9 mouse cellular contexts compared by ENCODE assay signal in genomic region chr1:135585573-135585972, GRCm38 (mm10). TPM values are rescaled to one million over a fixed set of nuclear protein-coding genes. Genes with fewer than 3 reads are reported as not detected.
A peak's percentile ranks its signal among the peaks of the same experiment; 100 is the strongest.
DNase-seq lines count a peak whose midpoint lies in the region; ATAC-seq and TF ChIP-seq lines count a peak whose summit lies in the region.
"Had no signal": no experiment of that assay in that cellular context is flagged by ENCODE, and none has a peak within 500 bp of the region (broad histone marks: within the 10 kb centered on the region; RNA-seq: fewer than 3 reads in every experiment).

No protein-coding gene starts in this region.

- peak overlapping the region; percentile 97 for H3K4me2 ChIP-seq in kidney, postnatal 0 days (ENCODE audit: low read length)
- H3K4me2 ChIP-seq in liver, embryonic 13.5 days = peak overlapping the region; percentile 68
- H3K4me2 ChIP-seq in neural tube, embryonic 15.5 days = peak overlapping the region; percentile 90

- no peak overlapping the region for H3K27ac ChIP-seq in kidney, adult 2 months (ENCODE audit: insufficient read depth, low read depth, low read length)
- no peak overlapping the region for H3K27ac ChIP-seq in kidney, postnatal 0 days
- H3K27ac ChIP-seq in liver, embryonic 13.5 days = no peak overlapping the region
- peak overlapping the region; percentile 96 for H3K27ac ChIP-seq in neural tube, embryonic 15.5 days (replicated peaks)

- 0 out of 2 replicates have a peak, but pooled peaks cover 2% of the 10 kb centered on the region for H3K4me1 ChIP-seq in kidney, adult 2 months (ENCODE audit: control insufficient read depth, insufficient read depth, low read length)
- H3K4me1 ChIP-seq in kidney, postnatal 0 days (replicated peaks; ENCODE audit: insufficient read depth, low read length) = peaks cover 27% of the 10 kb centered on the region; the same call in 1 of the 2 replicates
- H3K4me1 ChIP-seq in liver, embryonic 13.5 days (replicated peaks) = peaks cover 18% of the 10 kb centered on the region; the same call in 1 of the 2 replicates
- peaks cover 61% of the 10 kb centered on the region for H3K4me1 ChIP-seq in neural tube, embryonic 15.5 days

- H3K4me3 ChIP-seq in kidney, adult 2 months (ENCODE audit: insufficient read depth, low read depth, low read length) = peak overlapping the region; percentile 40; the same call in 1 of the 2 replicates
- peak overlapping the region; percentile 52 for H3K4me3 ChIP-seq in kidney, postnatal 0 days (replicated peaks; ENCODE audit: low read depth, low read length)
- peak overlapping the region; percentile 48 for H3K4me3 ChIP-seq in liver, embryonic 13.5 days (replicated peaks)
- H3K4me3 ChIP-seq in neural tube, embryonic 15.5 days (replicated peaks) = peak overlapping the region; percentile 86

- H3K9ac ChIP-seq in kidney, postnatal 0 days (ENCODE audit: low read depth, low read length) = peak overlapping the region; percentile 50; the same call in 1 of the 2 replicates
- no peak overlapping the region for H3K9ac ChIP-seq in liver, embryonic 13.5 days
- peak overlapping the region; percentile 85 for H3K9ac ChIP-seq in neural tube, embryonic 15.5 days (replicated peaks)

- ATAC-seq in kidney, postnatal 0 days (replicated peaks; ENCODE audit: low FRiP score, low read depth) = 0 out of 2 replicates have a peak, but pooled peaks have one; percentile 22
- no peak for ATAC-seq in liver, embryonic 13.5 days (ENCODE audit: low read depth)
- ATAC-seq in neural tube, embryonic 15.5 days (ENCODE audit: low FRiP score) = peak; percentile 72
- ATAC-seq: Patski had no signal

- no peak for TF ChIP-seq POLR2A in kidney, adult 2 months (IDR thresholded peaks at IDR 0.05; ENCODE audit: low read depth, low read length)

- H3K27me3 ChIP-seq in kidney, adult 2 months (replicated peaks; ENCODE audit: control insufficient read depth, insufficient read depth, low read length) = no peaks in the 10 kb centered on the region
- no peaks in the 10 kb centered on the region for H3K27me3 ChIP-seq in kidney, postnatal 0 days (ENCODE audit: insufficient read depth, low read length)
- H3K27me3 ChIP-seq in liver, embryonic 13.5 days = peaks cover 43% of the 10 kb centered on the region
- no peaks in the 10 kb centered on the region for H3K27me3 ChIP-seq in neural tube, embryonic 15.5 days (replicated peaks)
- H3K27me3 ChIP-seq: Patski had no signal

- 2% methylated on average over 18 of the region's 19 CpGs for WGBS in kidney, adult 2 months
- WGBS in kidney, postnatal 0 days = 0% methylated on average over 18 of the region's 19 CpGs
- 1% methylated on average over 19 of the region's 19 CpGs for WGBS in liver, embryonic 13.5 days (ENCODE audit: insufficient replicate concordance)
- under 1% methylated on average over 19 of the region's 19 CpGs for WGBS in neural tube, embryonic 15.5 days

- H3K36me3 ChIP-seq in kidney, adult 2 months (ENCODE audit: control insufficient read depth, insufficient read depth, low read length) = no peaks in the 10 kb centered on the region
- no peaks in the 10 kb centered on the region for H3K36me3 ChIP-seq in kidney, postnatal 0 days (ENCODE audit: insufficient read depth, low read length)
- H3K36me3 ChIP-seq in liver, embryonic 13.5 days = no peaks in the 10 kb centered on the region
- H3K36me3 ChIP-seq in neural tube, embryonic 15.5 days = no peaks in the 10 kb centered on the region

- H3K9me3 ChIP-seq in kidney, postnatal 0 days (replicated peaks; ENCODE audit: low read length) = no peaks in the 10 kb centered on the region
- no peaks in the 10 kb centered on the region for H3K9me3 ChIP-seq in liver, embryonic 13.5 days (replicated peaks)
- no peaks in the 10 kb centered on the region for H3K9me3 ChIP-seq in neural tube, embryonic 15.5 days (replicated peaks)

- no peak for TF ChIP-seq CTCF in kidney, adult 2 months (conservative IDR thresholded peaks at IDR 0.05; ENCODE audit: insufficient read depth, insufficient read length, low read depth, low read length)
- peak; percentile 50 for TF ChIP-seq CTCF in kidney, postnatal 0 days (IDR thresholded peaks at IDR 0.05; ENCODE audit: low read depth)

- DNase-seq in kidney, adult 2 months = peak; percentile 21
- DNase-seq in kidney, adult 11 months = no peak
- peak; percentile 81 for DNase-seq in embryo, embryonic 10.5 days (ENCODE audit: low spot score)
- DNase-seq in heart, adult 9 months (ENCODE audit: low spot score in 2 of 2) = peak; percentile 43 to 50
- peak; percentile 72 for DNase-seq in kidney, postnatal 0 days (ENCODE audit: low spot score)
- no peak for DNase-seq in liver, embryonic 13.5 days
- no peak for DNase-seq in c-Kit-positive CD71-positive TER-119-positive erythroid progenitor cells, embryonic 14.5 days (ENCODE audit: low spot score)

RNA-seq across cellular contexts. Expression of gene Nav1, which starts 21.5 kb away (rescaled TPM):
- 6.0 and 7.1 TPM in 2 replicates for polyA plus RNA-seq in kidney, adult 2 months (2012; rRNA removed)
- 9.1 and 9.3 TPM in 2 replicates for polyA plus RNA-seq in kidney, postnatal 0 days (2015; fragmentation: Nextera tagmentation; extraction: Ambion mirVana)
- polyA plus RNA-seq in liver, embryonic 13.5 days (2015; fragmentation: Nextera tagmentation; extraction: Ambion mirVana) = 1.1 and 1.8 TPM in 2 replicates
- polyA plus RNA-seq in neural tube, embryonic 15.5 days (2015; fragmentation: Nextera tagmentation; extraction: Ambion mirVana) = 40.8 and 44.1 TPM in 2 replicates

Comparison
In these comparisons a context has a peak if more than half of its experiments do, and no peak if none do; other contexts are left out.
1. DNase-seq: peak in kidney, adult 2 months (single experiment), embryo, embryonic 10.5 days (single experiment), heart, adult 9 months (2 of 2) and kidney, postnatal 0 days (single experiment); none in kidney, adult 11 months (single experiment), liver, embryonic 13.5 days (single experiment) and c-Kit-positive CD71-positive TER-119-positive erythroid progenitor cells, embryonic 14.5 days (single experiment).
2. Peak in every context shown above with its lines, with median percentiles within 50 percentile points of each other: H3K4me3 ChIP-seq and H3K4me2 ChIP-seq.